7 mouse cellular contexts compared by ENCODE assay signal in genomic region chr19:6975537-6976521, GRCm38 (mm10). TPM values are rescaled to one million over a fixed set of nuclear protein-coding genes. Genes with fewer than 3 reads are reported as not detected.
DNase-seq lines count a peak whose midpoint lies in the region; ATAC-seq and TF ChIP-seq lines count a peak whose summit lies in the region.

Gene Plcb3 (minus strand): TSS chr19:6976470.

- no peaks in the 10 kb centered on the region for H3K27me3 ChIP-seq in G1E (ENCODE audit: insufficient read depth, low read length)
- no peaks in the 10 kb centered on the region for H3K27me3 ChIP-seq in forebrain, postnatal 0 days (ENCODE audit: insufficient read depth, low read length)
- H3K27me3 ChIP-seq in hindbrain, embryonic 11.5 days (ENCODE audit: control insufficient read depth, insufficient read depth, low read length), result no peaks in the 10 kb centered on the region

- peak within 1 kb of the TSS; percentile 75 for H3K4me2 ChIP-seq in forebrain, postnatal 0 days (ENCODE audit: low read depth)
- peak within 1 kb of the TSS; percentile 91 for H3K4me2 ChIP-seq in hindbrain, embryonic 11.5 days (replicated peaks; ENCODE audit: low read depth, low read length)

- no peaks in the 10 kb centered on the region for H3K9me3 ChIP-seq in G1E (replicated peaks)
- no peaks in the 10 kb centered on the region for H3K9me3 ChIP-seq in forebrain, postnatal 0 days (ENCODE audit: low read length)
- no peaks in the 10 kb centered on the region for H3K9me3 ChIP-seq in hindbrain, embryonic 11.5 days (ENCODE audit: control insufficient read depth, low read length)

- peak within 1 kb of the TSS; percentile 85 for H3K27ac ChIP-seq in forebrain, postnatal 0 days (ENCODE audit: low read depth, low read length)
- H3K27ac ChIP-seq in hindbrain, embryonic 11.5 days (ENCODE audit: low read depth, low read length), result peak within 1 kb of the TSS; percentile 93

- peak within 1 kb of the TSS; percentile 80 for H3K4me3 ChIP-seq in G1E (ENCODE audit: low read depth, low read length)
- peak within 1 kb of the TSS; percentile 82 for H3K4me3 ChIP-seq in forebrain, postnatal 0 days (ENCODE audit: low read depth, low read length)
- H3K4me3 ChIP-seq in hindbrain, embryonic 11.5 days (ENCODE audit: low read depth, low read length), result peak within 1 kb of the TSS; percentile 88

- no peak for TF ChIP-seq CTCF in G1E (IDR thresholded peaks at IDR 0.05; ENCODE audit: low read depth, low read length)
- TF ChIP-seq CTCF in forebrain, postnatal 0 days (IDR thresholded peaks at IDR 0.05; ENCODE audit: low read depth), result peak; percentile 63

- H3K9ac ChIP-seq in forebrain, postnatal 0 days, result peak within 1 kb of the TSS; percentile 80
- H3K9ac ChIP-seq in hindbrain, embryonic 11.5 days (ENCODE audit: low read depth, low read length), result peak within 1 kb of the TSS; percentile 88

- WGBS in forebrain, postnatal 0 days, result under 1% methylated on average over 16 of the region's 16 CpGs
- WGBS in hindbrain, embryonic 11.5 days, result 1% methylated on average over 16 of the region's 16 CpGs

- H3K4me1 ChIP-seq in G1E (ENCODE audit: insufficient read depth, low read depth, low read length), result peaks cover 78% of the 10 kb centered on the region
- H3K4me1 ChIP-seq in forebrain, postnatal 0 days (ENCODE audit: insufficient read depth), result peaks cover 9% of the 10 kb centered on the region
- peaks cover 8% of the 10 kb centered on the region for H3K4me1 ChIP-seq in hindbrain, embryonic 11.5 days (replicated peaks; ENCODE audit: control insufficient read depth, insufficient read depth, low read length)

- ATAC-seq in G1E (ENCODE audit: extremely low read depth, insufficient number of reproducible peaks, low FRiP score, poor library complexity, severe bottlenecking), result no peak
- ATAC-seq in forebrain, postnatal 0 days, result peak; percentile 7
- ATAC-seq in hindbrain, embryonic 11.5 days (ENCODE audit: low FRiP score), result no peak

- DNase-seq in G1E (ENCODE audit: low spot score), result peak; percentile 21
- peak; percentile 73 to 81 for DNase-seq in adrenal gland, postnatal 36 days
- DNase-seq in forebrain, postnatal 0 days, result peak; percentile 83
- peak; percentile 82 for DNase-seq in hindbrain, embryonic 11.5 days (ENCODE audit: low spot score)
- DNase-seq in layer of hippocampus, postnatal 25 days (ENCODE audit: extremely low spot score in 1 of 2, low spot score in 1 of 2), result peak in 1 of 2 experiments; percentile 41
- DNase-seq in lung, postnatal 36 days, result peak; percentile 77
- peak; percentile 89 to 92 for DNase-seq in right cerebral cortex, postnatal 10 days (ENCODE audit: low spot score in 2 of 2)

- H3K36me3 ChIP-seq in G1E (replicated peaks), result peaks cover 37% of the 10 kb centered on the region
- H3K36me3 ChIP-seq in forebrain, postnatal 0 days (ENCODE audit: insufficient read depth), result peaks cover 9% of the 10 kb centered on the region
- H3K36me3 ChIP-seq in hindbrain, embryonic 11.5 days (ENCODE audit: control insufficient read depth, insufficient read depth, low read length), result peaks cover 7% of the 10 kb centered on the region; the same call in 1 of the 2 replicates

RNA-seq across cellular contexts. Expression of gene Plcb3, which starts in this region (rescaled TPM):
- total RNA-seq in G1E (2014; fragmentation: Nextera tagmentation), result 12.5 and 14.1 TPM in 2 replicates
- total RNA-seq in G1E (2017), result 9.9 and 10.6 TPM in 2 replicates
- 21.0 and 22.2 TPM in 2 replicates for polyA plus RNA-seq in G1E (2012)
- total RNA-seq in adrenal gland, postnatal 36 days (2021), result 10 to 100 TPM; 41.8 to 44.5 TPM
- 12.8 and 13.1 TPM in 2 replicates for total RNA-seq in forebrain, postnatal 0 days (2014; rRNA removed)
- 7.3 and 10.0 TPM in 2 replicates for polyA plus RNA-seq in forebrain, postnatal 0 days (2015; fragmentation: Nextera tagmentation; extraction: Ambion mirVana)
- polyA plus RNA-seq in hindbrain, embryonic 11.5 days (2014; fragmentation: Nextera tagmentation; extraction: Ambion mirVana), result 14.6 and 14.8 TPM in 2 replicates
- total RNA-seq in layer of hippocampus, postnatal 25 days (2021), result 10 to 100 TPM; 14.8 to 16.0 TPM
